Mouse (Mus musculus) olfactory bulb, adult 2 months (tissue): Measurements from ENCODE around the gene Abhd14a. TPM values are rescaled to one million over a fixed set of nuclear protein-coding genes. Genes with fewer than 3 reads are reported as not detected.
"Not testable (repeated sequence)": the region's sequence is repeated elsewhere in the genome, so short reads cannot be mapped to it uniquely, and the experiment has no call there.

Experiments
- H3K27ac ChIP-seq: fragments of 200-500 bp; 2 replicates; pipeline ENCODE4 v1.5.1; 2012; ENCODE audit warnings: low read depth, low read length; ENCODE audit not compliant: insufficient read depth
- H3K4me1 ChIP-seq: fragments of 200-500 bp; 2 replicates; pipeline ENCODE4 v1.6.1; 2012; ENCODE audit warnings: low read length; ENCODE audit not compliant: control insufficient read depth, insufficient read depth
- H3K4me3 ChIP-seq: fragments of 200-500 bp; 2 replicates; pipeline ENCODE4 v1.5.1; 2012; ENCODE audit warnings: mild to moderate bottlenecking, low read depth, low read length, moderate library complexity; ENCODE audit not compliant: insufficient read depth
- CTCF ChIP-seq: fragments of 200-500 bp; IDR thresholded peaks from 2 replicates; pipeline ENCODE4 v1.5.1; 2012; ENCODE audit warnings: low read depth, mild to moderate bottlenecking, low read length, moderate library complexity; ENCODE audit not compliant: insufficient read depth
- POLR2A ChIP-seq: fragments of 200-500 bp; IDR thresholded peaks from 2 replicates; pipeline ENCODE4 v1.6.1; 2012; ENCODE audit warnings: mild to moderate bottlenecking, low read depth, low read length, moderate library complexity; ENCODE audit not compliant: insufficient read depth
- WGBS: fragments of 180-500 bp; shearing (Covaris S2); methylation state at CpG from one replicate; pipeline ENCODE4 v1.1.7; 2018; 5-methylcytosine and 5-hydroxymethylcytosine counted together
- polyA plus RNA-seq: library from polyadenylated mRNA; stranded (reverse); fragments of >200 nt; gene quantifications from 2 replicates; pipeline ENCODE4 v1.2.4, GENCODE M21; 2012; ENCODE audit warnings: low replicate concordance; ENCODE audit not compliant: missing spikeins, insufficient read depth, insufficient read length

Abhd14a gene
- polyA plus RNA-seq: not detected in 2 replicates

DNA sequence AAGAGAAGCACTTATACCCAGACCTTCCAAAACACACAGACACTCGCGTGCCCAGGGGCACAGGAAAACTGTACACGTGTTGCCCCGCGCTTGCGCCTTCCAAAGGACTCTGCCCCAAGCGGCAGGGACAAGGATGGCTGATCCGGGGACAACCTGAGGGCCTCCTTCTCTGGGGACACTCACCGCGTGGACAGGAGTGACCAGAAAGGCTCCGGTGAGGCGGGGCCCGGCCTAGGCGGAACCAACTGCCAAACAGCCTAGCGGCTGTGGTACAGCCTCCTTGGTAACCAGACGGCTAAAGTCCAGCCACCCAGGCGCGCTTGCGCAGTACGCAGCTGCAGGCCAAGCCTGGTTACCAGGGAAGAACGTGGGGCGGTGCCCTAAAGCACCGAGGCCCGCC, at the start of gene Abhd14a, which contains the start of gene Abhd14b:
Gene Abhd14a (minus strand): TSS at position 331 of the 400 bp plus-strand sequence.
Gene Abhd14b (plus strand): TSS at position 112 of the 400 bp plus-strand sequence.
- H3K4me1 ChIP-seq: peaks cover 19% of the 10 kb centered on the region
- H3K27ac ChIP-seq: peak within 1 kb of the TSS; percentile 61; the same call in 1 of the 2 replicates
- peak within 1 kb of the TSS; percentile 78 for H3K4me3 ChIP-seq
- TF ChIP-seq CTCF (peak; percentile 83), POLR2A (peak; percentile 74)
- WGBS: under 1% methylated on average over 24 of the region's 24 CpGs

DNA sequence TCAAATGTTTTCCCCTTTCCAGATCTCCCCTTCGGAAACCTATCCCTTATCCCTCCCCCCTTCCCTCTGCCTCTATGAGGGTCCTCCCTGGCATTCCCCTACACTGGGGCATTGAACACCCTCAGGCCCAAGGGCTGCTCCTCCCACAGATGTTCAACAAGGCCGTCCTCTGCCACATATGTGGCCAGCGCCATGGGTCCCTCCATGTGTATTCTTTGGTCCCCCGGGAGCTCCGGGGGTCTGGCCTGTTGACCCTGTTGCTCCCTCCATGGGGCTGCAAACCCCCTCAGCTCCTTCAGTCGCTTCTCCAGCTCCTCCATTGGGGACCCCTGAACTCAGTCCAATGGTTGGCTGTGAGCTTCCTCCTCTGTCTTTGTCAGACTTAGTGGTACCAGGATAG, 40.1 kb upstream of the Abhd14a start:
- not testable (repeated sequence) for H3K4me1 ChIP-seq, H3K27ac ChIP-seq, H3K4me3 ChIP-seq
- 87% methylated on average over 6 of the region's 6 CpGs for WGBS

DNA sequence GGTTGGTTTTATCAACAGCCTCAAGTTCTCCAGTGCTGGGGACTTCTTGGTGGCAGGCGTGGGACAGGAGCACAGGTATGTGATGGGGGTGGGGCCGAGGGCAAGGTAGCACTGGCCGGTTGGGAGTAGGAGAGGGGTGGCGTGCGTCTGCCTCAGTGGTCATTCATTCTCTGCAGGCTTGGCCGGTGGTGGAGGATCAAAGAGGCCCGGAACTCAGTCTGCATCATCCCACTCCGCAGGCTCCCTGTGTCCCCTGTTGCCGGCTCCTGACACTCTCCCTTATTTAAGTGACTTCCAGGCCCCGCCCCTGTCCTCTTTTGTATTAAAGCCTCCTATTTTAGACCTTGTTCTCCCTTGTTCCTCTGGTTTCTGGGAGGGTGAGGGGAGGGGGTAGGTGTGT, 37.6 kb upstream of the Abhd14a start:
- Histone ChIP-seq H3K4me3 (no peak overlapping the region), H3K27ac (no peak overlapping the region), H3K4me1 (0 out of 2 replicates have a peak, but pooled peaks cover 2% of the 10 kb centered on the region)
- WGBS: 74% methylated on average over 10 of the region's 10 CpGs
- no peak for TF ChIP-seq POLR2A
- TF ChIP-seq CTCF: no peak

DNA sequence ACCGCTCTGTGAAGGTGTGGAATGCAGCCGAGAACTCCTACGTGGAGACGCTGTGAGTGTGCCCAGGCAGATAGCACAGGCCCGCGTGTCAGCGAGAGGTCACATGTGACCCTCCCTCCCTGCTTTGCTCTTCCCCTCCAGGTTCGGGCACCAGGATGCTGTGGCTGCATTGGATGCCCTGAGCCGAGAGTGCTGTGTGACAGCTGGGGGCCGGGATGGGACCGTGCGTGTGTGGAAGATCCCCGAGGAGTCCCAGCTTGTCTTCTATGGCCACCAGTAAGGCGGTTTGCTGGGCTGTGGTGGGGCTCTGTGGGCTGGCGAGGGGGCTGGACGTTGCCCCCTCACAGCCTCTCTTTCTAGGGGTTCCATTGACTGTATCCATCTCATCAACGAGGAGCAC, 36.1 kb upstream of the Abhd14a start:
- Histone ChIP-seq H3K4me3 (no peak overlapping the region), H3K4me1 (0 out of 2 replicates have a peak, but pooled peaks cover 2% of the 10 kb centered on the region), H3K27ac (no peak overlapping the region)
- 95% methylated on average over 17 of the region's 17 CpGs for WGBS
- no peak for TF ChIP-seq POLR2A
- no peak for TF ChIP-seq CTCF

DNA sequence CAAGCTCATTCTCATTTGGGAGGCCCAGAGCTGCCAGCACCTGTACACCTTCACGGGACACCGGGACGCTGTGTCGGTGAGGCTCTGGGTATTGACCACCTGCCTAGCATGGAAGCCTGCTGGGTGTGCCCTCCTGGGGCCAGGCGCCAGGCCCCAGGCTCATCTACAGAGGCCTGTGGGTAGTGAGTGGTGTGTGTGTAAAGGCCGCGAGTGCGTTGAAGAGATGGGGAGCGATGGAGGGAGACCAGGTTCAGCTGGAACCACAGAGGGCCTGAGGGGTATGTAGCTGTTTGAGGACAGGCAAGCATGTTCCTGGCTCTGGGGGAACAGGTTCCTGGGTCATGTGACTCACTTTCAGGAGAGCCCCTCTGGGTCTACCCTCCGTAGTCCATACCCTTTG, 35.7 kb upstream of the Abhd14a start:
- no peak for TF ChIP-seq CTCF
- TF ChIP-seq POLR2A: no peak
- H3K4me1 ChIP-seq: peaks cover 4% of the 10 kb centered on the region; the same call in 1 of the 2 replicates
- WGBS: 98% methylated on average over 10 of the region's 10 CpGs
- H3K27ac ChIP-seq: no peak overlapping the region
- H3K4me3 ChIP-seq: no peak overlapping the region

DNA sequence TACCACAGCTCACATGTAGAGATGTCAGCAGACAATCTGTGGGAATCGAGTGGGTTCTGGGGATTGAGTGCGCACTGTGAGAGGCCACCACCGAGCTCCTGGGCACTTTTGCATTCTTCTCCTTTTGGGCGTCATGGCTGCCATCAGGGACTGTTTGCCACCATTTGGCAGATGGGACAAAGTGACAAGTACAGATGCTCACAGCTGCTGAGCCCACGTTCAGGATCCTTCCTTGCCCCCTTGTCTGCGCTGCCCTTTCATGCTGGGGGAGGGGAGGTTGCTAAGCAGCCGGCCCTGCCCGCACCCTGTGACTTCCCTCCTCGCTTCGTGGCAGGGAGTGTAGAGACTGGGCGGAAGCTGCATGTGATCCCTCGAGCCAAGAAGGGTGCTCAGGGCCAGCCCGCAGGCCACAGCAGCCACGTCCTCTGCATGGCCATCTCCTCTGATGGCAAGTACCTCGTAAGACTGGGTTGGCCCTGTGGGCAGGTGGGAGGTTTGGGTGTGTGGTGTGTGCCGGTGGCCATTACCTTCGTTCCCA, 35.2 kb upstream of the Abhd14a start:
- no peak overlapping the region for H3K4me3 ChIP-seq
- no peak for TF ChIP-seq POLR2A
- TF ChIP-seq CTCF: no peak
- 86% methylated on average over 17 of the region's 17 CpGs for WGBS

GRCm38 (mm10) chr9:106481676-106482075, 34.2 kb upstream of the Abhd14a start:
- no peak for TF ChIP-seq CTCF
- TF ChIP-seq POLR2A: no peak
- WGBS: 92% methylated on average over 13 of the region's 13 CpGs
- H3K4me3 ChIP-seq: no peak overlapping the region
- no peak overlapping the region for H3K27ac ChIP-seq
- peaks cover 7% of the 10 kb centered on the region for H3K4me1 ChIP-seq

More for the DNA sequence above, 35.2 kb upstream of the Abhd14a start:
- H3K4me1 ChIP-seq: peaks cover 6% of the 10 kb centered on the region; the same call in 1 of the 2 replicates
- no peak overlapping the region for H3K27ac ChIP-seq

DNA sequence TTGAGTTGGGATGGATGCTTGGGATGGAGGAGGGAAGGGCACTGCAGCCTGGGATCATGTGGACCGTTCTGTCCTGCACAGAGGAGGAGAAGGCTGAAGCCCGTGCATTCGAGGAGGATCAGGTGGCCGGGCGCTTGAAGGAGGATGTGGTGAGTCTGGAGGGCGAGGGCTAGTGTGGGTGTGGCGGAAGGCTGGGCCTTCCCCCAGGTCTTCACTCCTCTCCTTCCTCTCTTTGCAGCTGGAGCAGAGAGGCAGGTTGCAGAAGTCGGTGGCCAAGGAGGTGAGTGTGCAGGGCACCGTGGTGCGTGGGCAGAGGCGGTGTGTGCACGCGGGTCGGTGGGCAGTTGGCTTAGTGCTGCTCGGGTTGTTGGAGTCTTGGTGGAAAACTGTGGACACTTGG, 33.6 kb upstream of the Abhd14a start:
- Histone ChIP-seq H3K4me3 (no peak overlapping the region), H3K4me1 (peaks cover 13% of the 10 kb centered on the region), H3K27ac (no peak overlapping the region)
- TF ChIP-seq POLR2A (no peak), CTCF (no peak)
- 95% methylated on average over 15 of the region's 15 CpGs for WGBS

DNA sequence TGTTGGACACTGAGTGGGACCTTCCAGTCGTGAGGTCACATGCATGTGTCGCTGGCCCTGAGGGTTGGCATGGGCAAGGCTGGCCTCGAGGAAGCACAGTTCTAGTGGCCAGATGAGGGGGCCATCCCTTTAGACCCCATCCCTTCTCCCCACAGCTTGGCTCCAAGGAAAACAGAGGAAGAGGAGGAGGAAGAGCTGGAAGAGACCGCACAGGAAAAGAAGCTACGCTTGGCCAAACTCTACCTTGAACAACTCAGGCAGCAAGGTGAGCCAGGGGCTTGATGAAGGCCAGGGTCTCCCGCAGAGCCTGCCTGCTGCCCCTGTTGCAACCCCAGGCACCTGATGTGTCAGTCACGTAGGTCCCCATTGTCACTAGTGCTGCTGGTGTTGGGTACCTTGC, 33.1 kb upstream of the Abhd14a start:
- WGBS: 94% methylated on average over 7 of the region's 7 CpGs
- no peak overlapping the region for H3K4me3 ChIP-seq
- H3K27ac ChIP-seq: no peak overlapping the region
- H3K4me1 ChIP-seq: peaks cover 18% of the 10 kb centered on the region
- TF ChIP-seq POLR2A (no peak), CTCF (no peak)
